Mouse (Mus musculus) lung, postnatal 14 days (tissue): Measurements from ENCODE around the gene Xrcc3.
A peak's percentile ranks its signal among the peaks of the same experiment; 100 is the strongest.

Source experiments
- DNase-seq: peaks from one replicate; pipeline ENCODE4 v3.0.0; 2021

Xrcc3 gene

GRCm38 (mm10) chr12:111813766-111814617, at the start of gene Xrcc3, which contains the start of gene Zfyve21:
Gene Xrcc3, minus strand, starts transcription at chr12:111813873.
Gene Zfyve21, plus strand, starts transcription at chr12:111814170.
- peak; percentile 96 for DNase-seq

DNA sequence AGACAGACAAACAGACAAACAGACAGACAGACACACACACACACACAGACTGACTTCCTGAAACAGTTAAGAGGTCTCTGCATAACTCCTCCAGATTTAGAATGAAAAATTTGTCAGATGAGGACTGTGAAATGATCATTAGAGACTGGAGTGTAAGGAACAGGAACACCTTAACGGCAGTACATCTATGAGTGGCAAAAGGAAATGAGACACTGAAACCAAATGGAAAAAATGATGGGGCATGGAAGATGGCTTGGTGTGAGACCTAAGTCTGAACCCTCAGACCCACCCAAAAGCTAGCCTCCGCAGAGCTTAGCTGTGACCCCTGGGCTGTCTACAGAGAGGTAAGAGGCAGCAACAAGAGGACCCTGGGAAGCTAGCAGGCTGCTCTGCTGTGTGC, 41.8 kb upstream of the Xrcc3 start:
- DNase-seq, result no peak

GRCm38 (mm10) chr12:111853546-111853945, 39.9 kb upstream of the Xrcc3 start:
- no peak for DNase-seq

- DNase-seq, result peak; percentile 39
These were observed 39.4 kb upstream of the Xrcc3 start for GRCm38 (mm10) chr12:111853011-111853436.

GRCm38 (mm10) chr12:111851745-111852144, 38.1 kb upstream of the Xrcc3 start:
- DNase-seq, result no peak

DNA sequence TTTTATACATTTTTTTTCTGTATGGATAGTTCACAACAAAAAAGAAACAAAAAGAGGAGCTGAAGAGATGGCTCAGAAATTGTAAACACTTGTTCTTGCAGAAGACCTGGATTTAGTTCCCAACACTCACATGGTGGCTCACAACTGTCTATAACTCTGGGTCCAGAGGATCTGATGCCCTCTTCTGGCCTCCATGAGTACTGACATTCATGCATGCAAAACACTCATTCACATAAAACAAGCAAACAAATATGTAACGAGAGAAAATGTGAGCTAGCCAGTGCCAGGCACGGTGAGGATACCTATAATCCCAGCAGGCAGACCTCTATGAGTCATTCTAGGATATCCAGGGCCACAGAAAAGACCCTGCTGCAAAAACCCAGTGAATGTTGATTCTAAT, 37.6 kb upstream of the Xrcc3 start:
- no peak for DNase-seq

DNA sequence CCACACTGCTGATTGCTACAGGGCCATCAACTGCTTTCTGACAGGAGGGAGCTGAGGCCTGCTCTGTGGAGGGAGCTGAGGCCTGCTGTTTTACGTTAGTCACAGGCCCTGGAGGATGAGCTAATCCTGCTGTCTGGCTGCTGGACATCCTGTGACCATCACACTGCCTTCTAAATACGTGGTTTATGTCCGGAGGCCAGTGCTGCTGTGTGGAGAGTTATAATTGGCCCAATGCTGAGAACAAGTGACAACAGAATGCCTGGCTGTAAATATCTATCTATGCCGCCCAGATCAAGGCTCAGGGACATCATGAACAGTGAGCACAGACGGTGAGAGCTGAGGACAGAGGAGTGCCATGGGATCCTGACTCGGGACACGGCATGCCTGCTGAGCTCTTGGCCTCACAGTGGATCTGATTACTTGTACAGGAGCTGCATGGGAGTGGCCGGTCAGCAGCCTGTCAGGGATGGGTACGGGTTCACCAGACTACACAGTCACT, 34.7 kb upstream of the Xrcc3 start:
- no peak for DNase-seq

DNA sequence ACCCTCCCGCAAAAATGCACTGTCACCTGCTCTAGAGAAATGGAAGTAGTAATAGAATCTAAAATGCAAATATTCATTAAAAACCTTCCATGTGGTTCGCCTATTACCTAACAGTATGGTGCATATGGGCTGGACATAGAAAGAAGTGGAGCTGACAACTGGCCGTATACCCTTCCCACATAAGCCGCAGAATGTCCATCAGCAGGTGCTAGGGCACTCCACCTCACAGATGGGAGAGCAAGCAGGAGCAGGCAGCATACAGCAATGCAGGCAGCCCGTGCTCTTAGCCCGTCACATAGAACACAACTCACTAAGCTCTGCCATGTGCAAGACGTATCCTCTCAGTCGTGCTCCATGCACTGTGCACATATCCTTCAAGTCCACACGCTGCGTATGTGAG, 33.1 kb upstream of the Xrcc3 start:
- no peak for DNase-seq

- DNase-seq, result no peak
These were observed 32.3 kb upstream of the Xrcc3 start for GRCm38 (mm10) chr12:111845953-111846352.

- DNase-seq, result no peak
These were observed 29.8 kb upstream of the Xrcc3 start for GRCm38 (mm10) chr12:111843470-111843869.

GRCm38 (mm10) chr12:111842565-111843433, 29.1 kb upstream of the Xrcc3 start:
- DNase-seq, result no peak

- DNase-seq, result no peak
These were observed 19.8 kb upstream of the Xrcc3 start for GRCm38 (mm10) chr12:111833457-111833856.

DNA sequence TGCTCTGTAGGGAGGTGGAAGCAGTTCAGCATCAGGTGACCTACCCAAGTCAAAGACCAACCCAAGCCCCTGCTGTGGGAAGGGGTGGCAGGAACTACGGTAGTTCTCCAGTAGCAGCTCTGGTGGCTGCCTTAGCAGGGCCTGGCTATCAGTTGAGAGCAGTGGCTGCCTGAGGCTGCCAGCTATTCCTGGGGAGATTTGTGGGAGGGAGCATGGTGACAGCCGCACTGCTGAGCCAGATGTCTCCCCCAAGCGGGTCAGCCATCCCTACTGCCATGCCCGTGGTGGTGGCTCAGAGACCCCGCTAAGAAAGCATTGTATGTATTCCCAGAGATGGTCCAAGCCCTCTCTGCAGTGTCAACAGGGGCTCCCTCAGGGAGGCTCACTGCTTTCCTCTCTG, 19.0 kb upstream of the Xrcc3 start:
- DNase-seq, result no peak

DNA sequence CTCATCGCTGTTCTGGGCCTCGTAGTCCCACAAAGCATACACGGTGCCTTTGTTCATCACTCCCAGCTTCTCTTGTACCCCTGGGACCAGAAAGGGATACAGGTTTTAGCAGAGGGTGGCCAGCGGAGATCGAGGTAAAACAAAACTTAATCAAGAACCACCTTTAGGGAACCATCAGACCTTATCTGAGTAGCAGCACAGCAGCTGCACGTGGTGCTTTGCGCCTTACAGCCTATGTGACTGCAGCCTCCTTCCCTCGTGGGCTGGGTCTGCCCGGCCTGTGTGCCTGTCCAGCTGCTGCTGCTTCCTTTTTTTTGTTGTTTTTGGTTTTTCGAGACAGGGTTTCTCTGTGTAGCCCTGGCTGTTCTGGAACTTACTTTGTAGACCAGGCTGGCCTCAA, 16.7 kb upstream of the Xrcc3 start:
- no peak for DNase-seq

GRCm38 (mm10) chr12:111829954-111830353, 16.3 kb upstream of the Xrcc3 start:
- no peak for DNase-seq

DNA sequence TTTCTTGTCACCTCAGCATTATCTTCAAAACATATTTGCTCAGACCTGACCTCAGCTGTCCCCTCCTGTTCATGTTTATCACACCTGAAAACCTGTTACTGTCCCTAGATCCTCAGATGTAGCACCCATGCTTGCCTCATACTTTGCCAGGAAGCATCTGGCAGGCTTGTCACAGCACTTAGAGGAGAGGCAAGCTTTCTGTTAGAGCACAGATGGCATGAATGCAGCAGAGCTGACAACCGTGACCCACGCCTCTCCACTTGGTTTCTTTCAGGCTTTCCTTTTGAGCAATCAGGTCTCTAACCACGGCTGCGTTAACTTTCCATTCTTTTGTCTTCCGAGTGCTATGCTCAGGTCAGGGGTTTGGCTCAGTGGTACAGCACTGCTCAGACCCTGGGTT, 15.8 kb upstream of the Xrcc3 start:
- no peak for DNase-seq

GRCm38 (mm10) chr12:111827556-111827955, 13.9 kb upstream of the Xrcc3 start:
- no peak for DNase-seq

DNA sequence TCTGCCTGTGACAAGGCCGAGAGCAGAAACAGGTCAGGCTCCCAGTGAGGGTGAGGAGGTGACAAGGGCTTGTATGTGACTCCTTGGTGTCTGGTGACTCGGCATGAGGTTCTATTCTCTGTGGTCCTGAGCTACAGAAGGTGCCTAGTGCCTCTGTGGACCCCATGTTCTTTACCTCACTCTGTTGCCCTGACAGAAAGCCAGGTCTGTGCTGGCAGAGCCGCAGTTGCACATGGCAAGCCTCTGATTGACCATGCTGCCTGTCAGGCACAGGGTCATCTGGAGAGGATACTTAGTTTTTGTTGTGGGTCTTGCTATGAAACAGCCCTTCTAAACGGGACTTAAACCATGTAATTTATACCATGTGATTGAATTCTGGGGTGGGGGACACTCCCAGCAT, 8.3 kb upstream of the Xrcc3 start:
- DNase-seq, result no peak

DNA sequence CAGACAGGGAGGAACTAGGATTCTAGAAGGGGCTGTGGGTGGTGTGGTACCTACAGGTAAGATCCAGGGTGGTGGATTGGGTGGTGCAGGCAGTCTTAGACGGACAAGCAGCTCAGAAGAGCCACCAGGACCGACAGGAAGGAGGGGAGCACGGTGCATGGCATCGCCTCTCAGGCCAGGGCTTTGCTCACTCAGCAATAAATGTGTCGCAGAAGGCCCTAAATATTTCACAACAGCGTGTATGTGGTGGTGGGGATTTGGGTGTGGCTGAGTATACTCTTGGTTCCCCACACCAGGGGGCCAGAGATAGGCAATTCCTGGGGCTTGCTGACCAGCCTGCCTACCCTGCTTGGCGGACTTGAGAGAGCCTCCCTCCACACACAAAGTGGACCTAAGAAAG, 7.0 kb upstream of the Xrcc3 start:
- no peak for DNase-seq

DNA sequence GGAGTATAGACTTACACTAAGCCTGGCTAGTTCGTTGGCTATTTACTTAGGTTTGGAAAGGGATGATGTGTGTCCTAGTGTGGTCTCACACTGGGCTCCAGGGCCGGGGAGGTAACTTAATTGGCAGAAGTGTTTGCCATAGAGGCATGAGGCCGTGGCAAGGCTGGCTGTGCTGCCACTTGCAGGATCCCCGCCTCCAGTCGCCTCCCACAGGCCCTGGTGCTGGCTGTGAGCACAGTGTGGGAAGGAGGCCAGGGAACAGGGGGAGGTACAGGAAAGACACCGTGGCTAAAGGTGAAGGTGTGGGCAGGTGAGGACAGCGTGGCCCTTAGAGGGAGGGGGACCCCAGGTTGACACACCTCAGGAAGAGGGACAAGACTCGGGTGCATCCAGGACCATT, 6.3 kb upstream of the Xrcc3 start:
- peak; percentile 25 for DNase-seq

GRCm38 (mm10) chr12:111817991-111818390, 4.3 kb upstream of the Xrcc3 start:
- DNase-seq, result no peak

GRCm38 (mm10) chr12:111816967-111817366, 3.3 kb upstream of the Xrcc3 start:
- no peak for DNase-seq

GRCm38 (mm10) chr12:111816528-111816927, 2.9 kb upstream of the Xrcc3 start:
- no peak for DNase-seq
